In the genomic region with DNA sequence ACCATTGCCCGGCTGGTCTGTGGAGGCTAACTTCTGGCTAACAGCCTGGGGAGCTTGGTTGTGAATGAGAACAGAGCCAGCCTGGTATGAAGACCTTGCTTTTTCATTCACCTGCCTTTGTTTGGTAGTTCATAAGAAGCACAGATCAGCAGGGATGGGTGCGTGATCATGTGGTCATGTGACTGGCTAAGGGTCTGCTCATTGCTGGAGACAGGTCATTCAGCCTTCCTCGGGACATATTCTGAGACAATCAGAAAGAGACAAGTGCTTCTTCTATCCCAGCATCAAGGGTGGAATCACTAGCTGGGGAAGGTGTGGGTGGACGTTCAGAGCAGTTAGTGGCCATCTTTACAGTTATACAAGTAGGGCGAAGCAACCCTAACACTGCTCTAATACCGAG, we compare ENCODE assay signal across 26 mouse cellular contexts. TPM values are rescaled to one million over a fixed set of nuclear protein-coding genes. Genes with fewer than 3 reads are reported as not detected.
DNase-seq lines count a peak whose midpoint lies in the region; ATAC-seq and TF ChIP-seq lines count a peak whose summit lies in the region.
"Had no signal": no experiment of that assay in that cellular context is flagged by ENCODE, and none has a peak within 500 bp of the region (broad histone marks: within the 10 kb centered on the region; RNA-seq: fewer than 3 reads in every experiment).

No protein-coding gene starts in this region.

- no peaks in the 10 kb centered on the region for H3K36me3 ChIP-seq in intestine, embryonic 14.5 days (ENCODE audit: control insufficient read depth, insufficient read depth, low read length)
- no peaks in the 10 kb centered on the region for H3K36me3 ChIP-seq in intestine, embryonic 15.5 days
- H3K36me3 ChIP-seq in liver, embryonic 15.5 days (replicated peaks), result no peaks in the 10 kb centered on the region
- H3K36me3 ChIP-seq in liver, postnatal 0 days (replicated peaks; ENCODE audit: insufficient read depth, low read length), result no peaks in the 10 kb centered on the region
- no peaks in the 10 kb centered on the region for H3K36me3 ChIP-seq in liver, embryonic 16.5 days (ENCODE audit: control insufficient read depth, insufficient read depth)
- no peaks in the 10 kb centered on the region for H3K36me3 ChIP-seq in small intestine, adult 2 months (ENCODE audit: control insufficient read depth, insufficient read depth, low read length)
- H3K36me3 ChIP-seq: forebrain, embryonic 10.5 days; heart, embryonic 10.5 days; heart, embryonic 13.5 days had no signal

- no peaks in the 10 kb centered on the region for H3K27me3 ChIP-seq in intestine, embryonic 14.5 days (replicated peaks; ENCODE audit: control insufficient read depth, insufficient read depth, low read length)
- H3K27me3 ChIP-seq in intestine, embryonic 15.5 days (replicated peaks), result no peaks in the 10 kb centered on the region
- H3K27me3 ChIP-seq in liver, embryonic 15.5 days, result no peaks in the 10 kb centered on the region
- no peaks in the 10 kb centered on the region for H3K27me3 ChIP-seq in liver, postnatal 0 days (ENCODE audit: insufficient read depth, low read length)
- no peaks in the 10 kb centered on the region for H3K27me3 ChIP-seq in liver, embryonic 16.5 days (ENCODE audit: control insufficient read depth, insufficient read depth, low read depth, low read length)
- no peaks in the 10 kb centered on the region for H3K27me3 ChIP-seq in small intestine, adult 2 months (ENCODE audit: control insufficient read depth, insufficient read depth, low read length)
- H3K27me3 ChIP-seq: forebrain, embryonic 13.5 days had no signal

- ATAC-seq in intestine, embryonic 14.5 days (replicated peaks; ENCODE audit: low FRiP score, low TSS enrichment, low read depth), result no peak
- no peak for ATAC-seq in intestine, embryonic 15.5 days
- no peak for ATAC-seq in liver, embryonic 15.5 days (ENCODE audit: insufficient read depth)
- no peak for ATAC-seq in liver, postnatal 0 days
- ATAC-seq in liver, embryonic 16.5 days (ENCODE audit: low read depth), result no peak
- ATAC-seq: activated CD4-positive, CD25-positive, alpha-beta regulatory T cell, adult 4 months; CD4-positive, CD25-positive, alpha-beta regulatory T cell, adult 4 months; forebrain, embryonic 13.5 days; forebrain, postnatal 0 days; hindbrain, postnatal 0 days; inflammation-experienced regulatory T-cells, adult 6 months had no signal

- 82% methylated on average over 6 of the region's 6 CpGs for WGBS in intestine, embryonic 14.5 days
- WGBS in intestine, embryonic 15.5 days, result 86% methylated on average over 6 of the region's 6 CpGs
- WGBS in liver, embryonic 15.5 days (ENCODE audit: insufficient replicate concordance), result 76% methylated on average over 6 of the region's 6 CpGs
- 84% methylated on average over 6 of the region's 6 CpGs for WGBS in liver, postnatal 0 days (ENCODE audit: insufficient replicate concordance)
- WGBS in liver, embryonic 16.5 days (ENCODE audit: insufficient replicate concordance), result 81% methylated on average over 6 of the region's 6 CpGs
- WGBS in small intestine, adult 2 months, result 78% methylated on average over 6 of the region's 6 CpGs

- no peak for TF ChIP-seq CTCF in liver, postnatal 0 days (IDR thresholded peaks at IDR 0.05; ENCODE audit: low read depth)
- TF ChIP-seq CTCF in small intestine, adult 2 months (IDR thresholded peaks at IDR 0.05; ENCODE audit: extremely low read depth, insufficient read length, insufficient replicate concordance, low read depth, low read length), result no peak

- no peak overlapping the region for H3K27ac ChIP-seq in intestine, embryonic 14.5 days (ENCODE audit: low read depth)
- H3K27ac ChIP-seq in intestine, embryonic 15.5 days, result no peak overlapping the region
- H3K27ac ChIP-seq in liver, embryonic 15.5 days (replicated peaks), result peak overlapping the region; percentile 87; the same call in 1 of the 2 replicates
- no peak overlapping the region for H3K27ac ChIP-seq in liver, postnatal 0 days (ENCODE audit: low read depth)
- peak overlapping the region; percentile 48 for H3K27ac ChIP-seq in liver, embryonic 16.5 days (ENCODE audit: low read length)
- H3K27ac ChIP-seq in small intestine, adult 2 months (ENCODE audit: insufficient read depth, low read depth, low read length), result peak overlapping the region; percentile 83; the same call in 1 of the 2 replicates
- H3K27ac ChIP-seq: forebrain, embryonic 10.5 days; forebrain, embryonic 13.5 days; gastrocnemius, adult 2 months; heart, embryonic 10.5 days; heart, embryonic 13.5 days; hindbrain, embryonic 14.5 days; hindbrain, postnatal 0 days had no signal

- TF ChIP-seq POLR2A in small intestine, adult 2 months (IDR thresholded peaks at IDR 0.05; ENCODE audit: low read depth, low read length), result no peak

- no peak for TF ChIP-seq EP300 in liver, postnatal 0 days (IDR thresholded peaks at IDR 0.05; ENCODE audit: low read depth)

- peak; percentile 7 for DNase-seq in intestine, embryonic 14.5 days (ENCODE audit: low spot score)
- DNase-seq in liver, postnatal 0 days, result no peak
- no peak for DNase-seq in right cerebral cortex, adult 2 months (ENCODE audit: low spot score in 2 of 2)
- DNase-seq: adrenal gland, adult 8-10 months; cerebellum, adult 11 months; cerebellum, adult 2 months; cerebellum, postnatal 10 days; forebrain, postnatal 0 days; gastrocnemius, adult 2 months; gastrocnemius, postnatal 14 days; heart, adult 18-20 months; heart, postnatal 14 days; heart, postnatal 4 days had no signal

- H3K9me3 ChIP-seq in intestine, embryonic 14.5 days (ENCODE audit: control insufficient read depth, low read length), result no peaks in the 10 kb centered on the region
- H3K9me3 ChIP-seq in intestine, embryonic 15.5 days, result no peaks in the 10 kb centered on the region
- no peaks in the 10 kb centered on the region for H3K9me3 ChIP-seq in liver, embryonic 15.5 days (replicated peaks)
- no peaks in the 10 kb centered on the region for H3K9me3 ChIP-seq in liver, postnatal 0 days (ENCODE audit: low read length)
- H3K9me3 ChIP-seq in liver, embryonic 16.5 days (replicated peaks; ENCODE audit: control insufficient read depth, low read length), result no peaks in the 10 kb centered on the region
- H3K9me3 ChIP-seq: forebrain, embryonic 10.5 days; forebrain, embryonic 13.5 days; heart, embryonic 10.5 days; heart, embryonic 13.5 days had no signal

- H3K4me1 ChIP-seq in intestine, embryonic 14.5 days (replicated peaks; ENCODE audit: control insufficient read depth, insufficient read depth, low read length), result no peaks in the 10 kb centered on the region
- H3K4me1 ChIP-seq in intestine, embryonic 15.5 days (replicated peaks), result no peaks in the 10 kb centered on the region
- H3K4me1 ChIP-seq in liver, embryonic 15.5 days (replicated peaks), result peaks cover 39% of the 10 kb centered on the region
- H3K4me1 ChIP-seq in liver, postnatal 0 days (ENCODE audit: insufficient read depth), result peaks cover 23% of the 10 kb centered on the region
- peaks cover 31% of the 10 kb centered on the region for H3K4me1 ChIP-seq in liver, embryonic 16.5 days (ENCODE audit: control insufficient read depth, low read depth, low read length)
- peaks cover 28% of the 10 kb centered on the region; the same call in 1 of the 2 replicates for H3K4me1 ChIP-seq in small intestine, adult 2 months (ENCODE audit: control insufficient read depth, insufficient read depth, insufficient read length, low read length)
- H3K4me1 ChIP-seq: forebrain, embryonic 10.5 days; forebrain, embryonic 13.5 days had no signal

- no peak overlapping the region for H3K9ac ChIP-seq in intestine, embryonic 14.5 days (ENCODE audit: low read length)
- H3K9ac ChIP-seq in intestine, embryonic 15.5 days, result no peak overlapping the region
- no peak overlapping the region for H3K9ac ChIP-seq in liver, embryonic 15.5 days
- no peak overlapping the region for H3K9ac ChIP-seq in liver, postnatal 0 days (replicated peaks)
- H3K9ac ChIP-seq in liver, embryonic 16.5 days (ENCODE audit: low read depth, low read length), result no peak overlapping the region
- H3K9ac ChIP-seq: forebrain, embryonic 13.5 days; forebrain, postnatal 0 days; heart, embryonic 13.5 days; hindbrain, embryonic 14.5 days had no signal

- H3K4me2 ChIP-seq in intestine, embryonic 14.5 days (ENCODE audit: low read length), result no peak overlapping the region
- H3K4me2 ChIP-seq in intestine, embryonic 15.5 days (replicated peaks), result no peak overlapping the region
- H3K4me2 ChIP-seq in liver, embryonic 15.5 days, result no peak overlapping the region
- H3K4me2 ChIP-seq in liver, postnatal 0 days (ENCODE audit: low read depth, low read length), result no peak overlapping the region
- no peak overlapping the region for H3K4me2 ChIP-seq in liver, embryonic 16.5 days (ENCODE audit: low read depth, low read length)
- H3K4me2 ChIP-seq: forebrain, embryonic 13.5 days; heart, embryonic 13.5 days; hindbrain, embryonic 14.5 days had no signal

- H3K4me3 ChIP-seq in intestine, embryonic 14.5 days (ENCODE audit: low read depth, low read length), result no peak overlapping the region
- H3K4me3 ChIP-seq in intestine, embryonic 15.5 days (replicated peaks), result no peak overlapping the region
- H3K4me3 ChIP-seq in liver, embryonic 15.5 days (replicated peaks), result no peak overlapping the region
- no peak overlapping the region for H3K4me3 ChIP-seq in liver, postnatal 0 days (ENCODE audit: low read depth, low read length)
- no peak overlapping the region for H3K4me3 ChIP-seq in liver, embryonic 16.5 days (ENCODE audit: low read depth, low read length)
- no peak overlapping the region for H3K4me3 ChIP-seq in small intestine, adult 2 months (ENCODE audit: low read depth, low read length)
- H3K4me3 ChIP-seq: forebrain, embryonic 10.5 days; forebrain, embryonic 13.5 days; gastrocnemius, adult 2 months; heart, embryonic 10.5 days; heart, embryonic 13.5 days had no signal

RNA-seq across cellular contexts. Expression of a gene that starts 10.3 kb away (rescaled TPM):
- 1.2 and 1.4 TPM in 2 replicates for polyA plus RNA-seq in intestine, embryonic 14.5 days (2014; fragmentation: Nextera tagmentation; extraction: Ambion mirVana)
- polyA plus RNA-seq in intestine, embryonic 15.5 days (2015; fragmentation: Nextera tagmentation; extraction: Ambion mirVana), result 4.2 and 4.3 TPM in 2 replicates
- 1.2 and 1.5 TPM in 2 replicates for polyA plus RNA-seq in liver, embryonic 15.5 days (2015; fragmentation: Nextera tagmentation; extraction: Ambion mirVana)
- polyA plus RNA-seq in liver, postnatal 0 days (2015; fragmentation: Nextera tagmentation; extraction: Ambion mirVana), result 1.3 and 1.6 TPM in 2 replicates
- polyA plus RNA-seq in liver, embryonic 16.5 days (2015; fragmentation: Nextera tagmentation; extraction: Ambion mirVana), result 1.8 TPM in 2 replicates
- 35.2 and 73.0 TPM in 2 replicates for polyA plus RNA-seq in small intestine, adult 2 months (2012; rRNA removed)
- polyA plus RNA-seq: forebrain, embryonic 10.5 days had no signal

RNA-seq across cellular contexts. Expression of a gene that starts 22.1 kb away (rescaled TPM):
- polyA plus RNA-seq in intestine, embryonic 14.5 days (2014; fragmentation: Nextera tagmentation; extraction: Ambion mirVana), result 5.4 and 6.4 TPM in 2 replicates
- polyA plus RNA-seq in intestine, embryonic 15.5 days (2015; fragmentation: Nextera tagmentation; extraction: Ambion mirVana), result 4.4 and 5.0 TPM in 2 replicates
- polyA plus RNA-seq in liver, embryonic 15.5 days (2015; fragmentation: Nextera tagmentation; extraction: Ambion mirVana), result 0.25 and 0.50 TPM in 2 replicates
- 1.0 and 1.1 TPM in 2 replicates for polyA plus RNA-seq in liver, postnatal 0 days (2015; fragmentation: Nextera tagmentation; extraction: Ambion mirVana)
- 0.46 and 0.76 TPM in 2 replicates for polyA plus RNA-seq in liver, embryonic 16.5 days (2015; fragmentation: Nextera tagmentation; extraction: Ambion mirVana)
- 0.51 and 0.98 TPM in 2 replicates for polyA plus RNA-seq in small intestine, adult 2 months (2012; rRNA removed)

RNA-seq across cellular contexts. Expression of a gene that starts 51.7 kb away (rescaled TPM):
- 11.9 and 49.9 TPM in 2 replicates for polyA plus RNA-seq in intestine, embryonic 14.5 days (2014; fragmentation: Nextera tagmentation; extraction: Ambion mirVana)
- 104 and 271 TPM in 2 replicates for polyA plus RNA-seq in intestine, embryonic 15.5 days (2015; fragmentation: Nextera tagmentation; extraction: Ambion mirVana)
- polyA plus RNA-seq in liver, embryonic 15.5 days (2015; fragmentation: Nextera tagmentation; extraction: Ambion mirVana), result 17.0 and 22.6 TPM in 2 replicates
- 29.5 and 31.5 TPM in 2 replicates for polyA plus RNA-seq in liver, postnatal 0 days (2015; fragmentation: Nextera tagmentation; extraction: Ambion mirVana)
- 20.3 and 30.0 TPM in 2 replicates for polyA plus RNA-seq in liver, embryonic 16.5 days (2015; fragmentation: Nextera tagmentation; extraction: Ambion mirVana)
- 55.9 and 26,246 TPM in 2 replicates for polyA plus RNA-seq in small intestine, adult 2 months (2012; rRNA removed)

Comparison
In these comparisons a context has a peak if more than half of its experiments do, and no peak if none do; other contexts are left out.
1. H3K27ac ChIP-seq: peak in liver, embryonic 15.5 days (single experiment), liver, embryonic 16.5 days (single experiment) and small intestine, adult 2 months (single experiment); none in intestine, embryonic 14.5 days (single experiment), intestine, embryonic 15.5 days (single experiment) and liver, postnatal 0 days (single experiment).